Mouse (Mus musculus) bone marrow, adult 2 months (tissue): ENCODE measurements around the gene Capn13.

Experiments
- CTCF ChIP-seq: fragments of 200-500 bp; IDR thresholded peaks from 2 replicates; pipeline ENCODE4 v1.5.1; 2011; ENCODE audit warnings: low read length, control low read depth; ENCODE audit not compliant: control insufficient read depth, insufficient read depth
- POLR2A ChIP-seq: fragments of 200-500 bp; IDR thresholded peaks from 2 replicates; pipeline ENCODE4 v1.6.1; 2011; ENCODE audit warnings: low read depth, mild to moderate bottlenecking, control low read depth, low read length, borderline replicate concordance; ENCODE audit not compliant: control insufficient read depth

- no peak for TF ChIP-seq CTCF
- TF ChIP-seq POLR2A, result no peak
These were observed 75.9 kb downstream of the Capn13 start for GRCm38 (mm10) chr17:73324732-73325131.
